Mouse (Mus musculus) cerebellum, postnatal 25 days (tissue): ENCODE data around the gene Egflam.

Experiments used
- DNase-seq, 2 experiments: peaks; one replicate each; pipeline ENCODE4 v3.0.0; 2021; ENCODE audit warnings: mixed read lengths in 2 of 2

Gene Egflam

GRCm38 (mm10) chr15:7397818-7398608 is at the start of gene Egflam:
Gene Egflam, minus strand, starts transcription at chr15:7398395.
- DNase-seq: peak in 1 of 2 experiments; percentile 11

GRCm38 (mm10) chr15:7443396-7444315 is 45.5 kb upstream of the Egflam start:
- DNase-seq: no peak

GRCm38 (mm10) chr15:7442148-7443100 is 44.2 kb upstream of the Egflam start:
- no peak for DNase-seq

GRCm38 (mm10) chr15:7424282-7424681 is 26.1 kb upstream of the Egflam start:
- DNase-seq: no peak

- no peak for DNase-seq
These were observed 6.3 kb upstream of the Egflam start for GRCm38 (mm10) chr15:7404521-7404920.

GRCm38 (mm10) chr15:7398609-7399540 is 680 bp upstream of the Egflam start:
- DNase-seq: no peak

- no peak for DNase-seq
These were observed 763 bp downstream of the Egflam start for GRCm38 (mm10) chr15:7397446-7397817.

GRCm38 (mm10) chr15:7383349-7383748 is 14.8 kb downstream of the Egflam start:
- no peak for DNase-seq

- no peak for DNase-seq
These were observed 15.7 kb downstream of the Egflam start for GRCm38 (mm10) chr15:7382457-7382856.

- no peak for DNase-seq
These were observed 45.6 kb downstream of the Egflam start for GRCm38 (mm10) chr15:7352635-7353051.

GRCm38 (mm10) chr15:7340703-7341309 is 57.4 kb downstream of the Egflam start:
- DNase-seq: no peak

GRCm38 (mm10) chr15:7334517-7335298 is 63.5 kb downstream of the Egflam start:
- DNase-seq: no peak

GRCm38 (mm10) chr15:7332875-7333274 is 65.3 kb downstream of the Egflam start:
- no peak for DNase-seq

GRCm38 (mm10) chr15:7322599-7323311 is 75.4 kb downstream of the Egflam start:
- no peak for DNase-seq

GRCm38 (mm10) chr15:7320901-7321300 is 77.3 kb downstream of the Egflam start:
- no peak for DNase-seq

GRCm38 (mm10) chr15:7315539-7315938 is 82.7 kb downstream of the Egflam start:
- DNase-seq: no peak

GRCm38 (mm10) chr15:7308711-7309110 is 89.5 kb downstream of the Egflam start:
- no peak for DNase-seq

- DNase-seq: no peak
These were observed 98.3 kb downstream of the Egflam start for GRCm38 (mm10) chr15:7299892-7300291.

GRCm38 (mm10) chr15:7295199-7295598 is 103.0 kb downstream of the Egflam start:
- no peak for DNase-seq
